Mouse (Mus musculus) CH12.LX (cell line): ENCODE data around the gene Runx2.

Experiments used
- CHD1 ChIP-seq: IDR thresholded peaks from 2 replicates; pipeline ENCODE4 v1.6.1; 2012; ENCODE audit warnings: low read depth, low read length, improper control_type of control experiment, inconsistent platforms
- CTCF ChIP-seq, 2 experiments: IDR thresholded peaks in 1 of 2; conservative IDR thresholded peaks in 1 of 2; 2 replicates each; pipeline ENCODE4 v1.5.1; 2011 to 2012; ENCODE audit warnings: low read depth in 2 of 2, low read length in 2 of 2, improper control_type of control experiment in 1 of 2, inconsistent platforms in 1 of 2, mild to moderate bottlenecking in 1 of 2, moderate library complexity in 1 of 2
- EP300 ChIP-seq: IDR thresholded peaks from 2 replicates; pipeline ENCODE4 v1.6.1; 2011; ENCODE audit warnings: low read length, improper control_type of control experiment
- MAX ChIP-seq: IDR thresholded peaks from 2 replicates; pipeline ENCODE4 v1.6.1; 2011; ENCODE audit warnings: low read length, improper control_type of control experiment
- MEF2A ChIP-seq: IDR thresholded peaks from 2 replicates; pipeline ENCODE4 v1.6.1; 2014; ENCODE audit warnings: low read depth, mild to moderate bottlenecking, inconsistent platforms, low read length, improper control_type of control experiment, borderline replicate concordance
- POLR2A ChIP-seq: IDR thresholded peaks from 2 replicates; pipeline ENCODE4 v1.6.1; 2011; ENCODE audit warnings: low read depth, mild to moderate bottlenecking, improper control_type of control experiment, low read length
- POLR2AphosphoS2 ChIP-seq: IDR thresholded peaks from 2 replicates; pipeline ENCODE4 v1.6.1; 2011; ENCODE audit warnings: low read depth, low read length, improper control_type of control experiment
- SMC3 ChIP-seq: IDR thresholded peaks from 2 replicates; pipeline ENCODE4 v1.6.1; 2011; ENCODE audit warnings: low read depth, low read length, improper control_type of control experiment
- TCF12 ChIP-seq: IDR thresholded peaks from 2 replicates; pipeline ENCODE4 v1.6.1; 2014; ENCODE audit warnings: low read depth, mild to moderate bottlenecking, inconsistent platforms, low read length, improper control_type of control experiment
- UBTF ChIP-seq: IDR thresholded peaks from 2 replicates; pipeline ENCODE4 v1.6.1; 2012; ENCODE audit warnings: low read depth, mild to moderate bottlenecking, inconsistent platforms, low read length, improper control_type of control experiment, moderate library complexity
- ZC3H11A ChIP-seq: IDR thresholded peaks from 2 replicates; pipeline ENCODE4 v1.6.1; 2012; ENCODE audit warnings: low read depth, mild to moderate bottlenecking, inconsistent platforms, low read length, improper control_type of control experiment
- ZNF384 ChIP-seq: IDR thresholded peaks from 2 replicates; pipeline ENCODE4 v1.6.1; 2012; ENCODE audit warnings: low read depth, low read length, improper control_type of control experiment, inconsistent platforms

DNA sequence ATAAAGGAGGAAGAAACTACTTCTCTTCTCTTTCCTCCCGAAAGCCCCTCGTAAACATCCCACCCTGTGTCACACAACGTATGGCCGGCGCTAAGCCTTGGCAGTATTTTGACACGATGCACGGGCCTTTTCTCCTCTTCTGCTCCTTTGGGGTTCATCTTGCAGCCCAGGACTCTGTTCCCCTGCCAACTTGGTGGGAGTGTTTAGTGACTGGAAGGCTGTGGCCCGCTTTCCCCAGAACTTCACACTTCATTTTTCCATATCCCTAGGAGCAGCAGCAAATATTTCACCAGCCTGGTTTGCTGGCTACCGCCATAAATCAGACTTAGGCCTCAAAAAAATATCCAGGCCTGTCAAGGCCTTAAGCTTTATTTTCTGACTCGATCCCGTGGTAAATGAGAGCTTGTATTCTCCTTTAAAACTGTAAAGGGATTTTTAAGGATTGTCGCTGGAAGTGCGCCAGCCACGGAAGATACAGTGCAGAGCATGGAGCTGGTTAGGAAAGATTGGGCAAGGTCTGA lies 249.2 kb downstream of the Runx2 start:
- no peak for TF ChIP-seq SMC3
- no peak for TF ChIP-seq POLR2A
- no peak for TF ChIP-seq TCF12
- no peak for TF ChIP-seq EP300
- no peak for TF ChIP-seq MEF2A
- TF ChIP-seq CTCF (conservative IDR thresholded peaks at IDR 0.05 in 1 of 2, IDR thresholded peaks at IDR 0.05 in 1 of 2; ENCODE audit: low read depth in 2 of 2, low read length in 2 of 2) = no peak
- no peak for TF ChIP-seq CHD1
- no peak for TF ChIP-seq ZC3H11A
- TF ChIP-seq POLR2AphosphoS2 = no peak
- no peak for TF ChIP-seq ZNF384
- TF ChIP-seq MAX = no peak
- TF ChIP-seq UBTF = no peak
